Mouse (Mus musculus) erythroblast, embryonic 14.5 days (primary cell): Measurements from ENCODE around the gene Tnfrsf1b. TPM values are rescaled to one million over a fixed set of nuclear protein-coding genes. Genes with fewer than 3 reads are reported as not detected.
A peak's percentile ranks its signal among the peaks of the same experiment; 100 is the strongest.

Source experiments
- H3K27me3 ChIP-seq: 2 replicates; pipeline ENCODE4 v1.6.1; 2012; ENCODE audit warnings: inconsistent platforms; ENCODE audit not compliant: control insufficient read depth
- H3K36me3 ChIP-seq: 2 replicates; pipeline ENCODE4 v1.6.1; 2012; ENCODE audit warnings: mild to moderate bottlenecking, inconsistent platforms; ENCODE audit not compliant: control insufficient read depth
- H3K4me1 ChIP-seq: 2 replicates; pipeline ENCODE4 v1.6.1; 2012; ENCODE audit warnings: inconsistent platforms; ENCODE audit not compliant: control insufficient read depth
- H3K4me3 ChIP-seq: replicated peaks from 2 replicates; pipeline ENCODE3; 2012; ENCODE audit warnings: moderate library complexity, mild to moderate bottlenecking, inconsistent platforms
- H3K9me3 ChIP-seq: 2 replicates; pipeline ENCODE4 v1.6.1; 2012; ENCODE audit warnings: low read length, inconsistent platforms, mixed read lengths; ENCODE audit not compliant: control insufficient read depth
- GATA1 ChIP-seq: IDR thresholded peaks from 2 replicates; pipeline ENCODE4 v1.6.1; 2012; ENCODE audit warnings: low read length, inconsistent platforms, mixed read lengths
- TAL1 ChIP-seq: IDR thresholded peaks from 3 replicates; pipeline ENCODE4 v1.6.1; 2012; ENCODE audit warnings: low read length, inconsistent platforms, mixed read lengths
- polyA plus RNA-seq: library from polyadenylated mRNA; stranded (reverse); fragments of >175 nt; gene quantifications from 2 replicates; pipeline ENCODE4 v1.2.3, GENCODE M21; 2012

Tnfrsf1b gene
- polyA plus RNA-seq: 0.06 and 0.52 TPM in 2 replicates

- Histone ChIP-seq H3K36me3 (no peaks in the 10 kb centered on the region), H3K27me3 (peaks cover 24% of the 10 kb centered on the region), H3K4me1 (peaks cover 9% of the 10 kb centered on the region), H3K9me3 (no peaks in the 10 kb centered on the region), H3K4me3 (peak within 1 kb of the TSS; percentile 57)
- no peak for TF ChIP-seq TAL1
- no peak for TF ChIP-seq GATA1
Observed at GRCm38 (mm10) chr4:145246173-145247011, at the start of gene Tnfrsf1b. Tnfrsf1b (minus strand) TSS chr4:145246870.

- Histone ChIP-seq H3K4me1 (no peaks in the 10 kb centered on the region), H3K27me3 (no peaks in the 10 kb centered on the region), H3K4me3 (no peak overlapping the region), H3K36me3 (no peaks in the 10 kb centered on the region), H3K9me3 (no peaks in the 10 kb centered on the region)
- TF ChIP-seq TAL1: no peak
- no peak for TF ChIP-seq GATA1
Observed at GRCm38 (mm10) chr4:145295589-145296300, 49.1 kb upstream of the Tnfrsf1b start.

GRCm38 (mm10) chr4:145294588-145294987 lies 47.9 kb upstream of the Tnfrsf1b start:
- Histone ChIP-seq H3K9me3 (no peaks in the 10 kb centered on the region), H3K36me3 (no peaks in the 10 kb centered on the region), H3K4me1 (no peaks in the 10 kb centered on the region), H3K27me3 (no peaks in the 10 kb centered on the region), H3K4me3 (no peak overlapping the region)
- TF ChIP-seq TAL1: no peak
- TF ChIP-seq GATA1: no peak

GRCm38 (mm10) chr4:145286369-145287120 lies 39.9 kb upstream of the Tnfrsf1b start:
- Histone ChIP-seq H3K36me3 (no peaks in the 10 kb centered on the region), H3K27me3 (no peaks in the 10 kb centered on the region), H3K9me3 (no peaks in the 10 kb centered on the region), H3K4me1 (no peaks in the 10 kb centered on the region), H3K4me3 (no peak overlapping the region)
- TF ChIP-seq GATA1 (no peak), TAL1 (no peak)

GRCm38 (mm10) chr4:145284675-145285074 lies 38.0 kb upstream of the Tnfrsf1b start:
- Histone ChIP-seq H3K4me3 (no peak overlapping the region), H3K27me3 (no peaks in the 10 kb centered on the region), H3K36me3 (no peaks in the 10 kb centered on the region), H3K9me3 (no peaks in the 10 kb centered on the region; the same call in 1 of the 2 replicates), H3K4me1 (no peaks in the 10 kb centered on the region)
- TF ChIP-seq TAL1 (no peak), GATA1 (no peak)

- H3K4me3 ChIP-seq: no peak overlapping the region
- H3K9me3 ChIP-seq: no peaks in the 10 kb centered on the region; the same call in 1 of the 2 replicates
- TF ChIP-seq TAL1: no peak
- no peak for TF ChIP-seq GATA1
Observed at GRCm38 (mm10) chr4:145283441-145283840, 36.8 kb upstream of the Tnfrsf1b start.

GRCm38 (mm10) chr4:145280966-145281365 lies 34.3 kb upstream of the Tnfrsf1b start:
- Histone ChIP-seq H3K4me3 (no peak overlapping the region), H3K4me1 (no peaks in the 10 kb centered on the region), H3K9me3 (no peaks in the 10 kb centered on the region; the same call in 1 of the 2 replicates), H3K27me3 (no peaks in the 10 kb centered on the region), H3K36me3 (no peaks in the 10 kb centered on the region)
- TF ChIP-seq TAL1: no peak
- no peak for TF ChIP-seq GATA1

More at GRCm38 (mm10) chr4:145283441-145283840, 36.8 kb upstream of the Tnfrsf1b start:
- Histone ChIP-seq H3K27me3 (no peaks in the 10 kb centered on the region), H3K36me3 (no peaks in the 10 kb centered on the region), H3K4me1 (no peaks in the 10 kb centered on the region)

- no peaks in the 10 kb centered on the region; the same call in 1 of the 2 replicates for H3K9me3 ChIP-seq
- H3K36me3 ChIP-seq: no peaks in the 10 kb centered on the region
- TF ChIP-seq GATA1: no peak
- no peak overlapping the region for H3K4me3 ChIP-seq
- no peaks in the 10 kb centered on the region for H3K4me1 ChIP-seq
- H3K27me3 ChIP-seq: no peaks in the 10 kb centered on the region
Observed at GRCm38 (mm10) chr4:145278724-145279370, 32.2 kb upstream of the Tnfrsf1b start.
